Mouse (Mus musculus) lung, adult 2 months (tissue): ENCODE data around the gene Bex1.

Source experiments
- CTCF ChIP-seq: fragments of 200-500 bp; IDR thresholded peaks from 2 replicates; pipeline ENCODE4 v1.5.1; 2011; ENCODE audit warnings: mild to moderate bottlenecking, low read length, control low read depth; ENCODE audit not compliant: insufficient read depth
- POLR2A ChIP-seq: fragments of 200-500 bp; IDR thresholded peaks from 2 replicates; pipeline ENCODE4 v1.6.1; 2011; ENCODE audit warnings: low read depth, mild to moderate bottlenecking, control low read depth, low read length, borderline replicate concordance; ENCODE audit errors: extremely low read depth

DNA sequence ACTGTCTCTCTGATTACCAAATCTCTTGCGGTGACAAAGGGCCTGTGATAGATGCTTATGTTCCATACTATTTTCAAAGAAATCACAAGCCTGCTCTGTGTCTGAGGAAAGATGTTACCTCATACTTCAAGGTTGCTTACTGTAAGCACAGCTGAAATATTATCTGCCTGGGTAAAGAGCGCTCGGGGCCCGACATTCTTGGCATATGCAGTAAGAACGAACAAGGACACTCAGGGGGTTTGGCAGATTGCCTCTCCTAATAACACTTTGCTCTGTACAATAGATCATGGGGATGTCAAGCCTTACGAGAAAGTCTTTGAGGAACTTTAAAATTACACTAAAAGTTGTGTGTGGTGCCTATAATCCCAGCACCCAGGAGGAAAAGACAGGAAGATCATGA is 33.5 kb upstream of the Bex1 start:
- TF ChIP-seq CTCF (no peak), POLR2A (no peak)
